Mouse (Mus musculus) embryo, embryonic 9.5 days (tissue): Measurements from ENCODE around the gene Cend1.
"Not testable (repeated sequence)": the region's sequence is repeated elsewhere in the genome, so short reads cannot be mapped to it uniquely, and the experiment has no call there.

ENCODE experiments used
- DNase-seq: peaks from one replicate; pipeline ENCODE4 v3.0.0-alpha.2; 2017; ENCODE audit errors: extremely low spot score

Gene Cend1

DNA sequence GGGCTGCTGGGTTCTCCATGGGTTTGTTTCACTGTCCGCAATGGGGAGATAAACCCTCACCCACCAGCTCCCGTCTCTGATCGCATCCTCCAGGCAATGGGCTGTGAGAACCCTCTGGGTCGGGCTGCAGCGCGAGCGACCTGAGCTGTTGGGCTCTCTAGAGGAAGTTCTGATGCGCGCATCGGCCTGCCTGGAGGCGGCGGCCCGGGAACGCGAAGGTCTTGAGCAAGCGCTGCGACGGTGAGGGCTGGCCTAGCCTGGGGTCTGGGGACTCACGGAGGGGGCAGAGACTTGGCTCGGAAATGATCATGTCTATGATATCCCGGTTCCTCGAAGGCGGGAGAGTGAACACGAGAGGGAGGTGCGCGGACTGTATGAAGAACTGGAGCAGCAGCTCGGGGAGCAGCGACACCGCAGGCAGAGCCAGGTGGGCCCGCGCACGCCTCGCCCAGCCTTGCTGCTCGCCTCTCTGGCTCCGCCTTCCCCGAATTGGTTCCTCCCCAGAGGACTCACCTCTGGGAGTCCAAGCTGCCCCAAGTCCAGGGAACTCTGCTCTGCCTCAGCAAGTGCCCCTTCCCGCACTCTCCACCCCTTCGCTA lies 35.4 kb upstream of the Cend1 start:
- DNase-seq, result no peak

GRCm38 (mm10) chr7:141463824-141464602 lies 34.7 kb upstream of the Cend1 start:
- no peak for DNase-seq

DNA sequence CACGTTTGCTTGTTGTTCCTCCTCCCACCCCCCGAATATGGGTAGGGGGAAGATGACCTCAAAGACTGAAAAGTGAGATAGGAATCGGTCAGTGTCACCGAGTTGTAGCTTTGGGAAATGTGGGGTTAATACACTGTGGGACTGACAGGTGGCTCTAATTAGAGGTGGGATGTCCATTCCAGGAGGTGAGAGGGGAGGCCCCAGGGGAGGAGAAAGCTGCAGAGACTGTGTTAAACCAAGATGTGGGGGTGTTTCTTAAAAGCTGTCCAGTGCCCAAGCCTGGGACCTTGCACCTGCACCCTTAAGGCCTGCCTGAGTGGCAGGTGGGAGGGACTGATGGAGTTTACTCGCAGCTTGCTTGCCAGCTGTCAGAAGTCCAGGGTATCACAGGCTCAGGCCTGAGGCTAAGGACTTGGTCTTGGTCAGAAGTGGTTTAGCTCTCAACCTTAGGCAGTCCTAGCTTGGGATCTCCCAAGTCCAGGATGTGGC lies 33.1 kb upstream of the Cend1 start:
- no peak for DNase-seq

DNA sequence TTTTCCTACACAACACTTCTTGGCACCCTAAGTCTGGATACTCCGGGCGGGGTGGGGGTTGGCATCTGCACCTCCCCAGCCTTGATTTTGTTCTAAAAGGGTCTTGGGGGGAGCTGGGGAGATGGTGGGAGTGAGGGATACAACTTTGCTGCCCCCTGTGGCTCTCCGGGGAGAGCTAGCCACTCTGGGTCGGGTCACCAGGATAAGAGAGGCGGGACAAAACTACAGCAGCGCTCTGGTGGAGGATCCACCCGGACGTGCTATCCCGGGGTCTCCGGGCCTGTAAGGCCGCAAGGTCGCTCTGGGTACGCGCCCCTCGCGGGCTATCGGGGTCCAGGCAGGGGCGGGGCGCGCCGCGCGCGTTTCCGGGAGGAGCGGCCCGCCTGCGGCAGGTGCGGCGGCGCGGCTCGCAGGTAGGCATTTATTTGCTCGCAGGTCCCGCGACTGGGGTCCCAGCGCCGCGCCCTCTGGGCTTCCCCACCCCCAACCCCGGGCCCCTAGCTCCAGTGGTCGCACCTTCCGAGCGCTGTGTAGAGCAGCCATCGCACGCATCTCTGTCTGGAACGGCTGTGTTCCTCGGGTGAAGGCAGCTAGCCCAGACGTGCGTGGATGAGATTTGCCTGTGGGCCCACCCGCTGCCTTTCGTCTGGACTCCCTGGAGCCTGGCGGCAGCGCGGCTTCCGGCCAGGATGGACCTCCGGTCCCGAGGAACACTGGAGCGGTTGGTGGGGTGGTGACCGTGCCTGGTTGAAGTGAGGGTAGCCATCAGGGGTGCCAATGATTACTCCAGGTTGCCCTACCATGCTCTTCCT lies 32.4 kb upstream of the Cend1 start:
- DNase-seq, result no peak

- DNase-seq, result no peak
Measured at GRCm38 (mm10) chr7:141460391-141461113, 31.3 kb upstream of the Cend1 start, which contains the start of gene Cracr2b. Gene Cracr2b (plus strand): TSS chr7:141461094.

GRCm38 (mm10) chr7:141460001-141460390 lies 30.7 kb upstream of the Cend1 start:
- DNase-seq, result no peak

GRCm38 (mm10) chr7:141459301-141459711 lies 30.0 kb upstream of the Cend1 start:
- DNase-seq, result no peak

GRCm38 (mm10) chr7:141458661-141459060 lies 29.4 kb upstream of the Cend1 start:
- DNase-seq, result no peak

GRCm38 (mm10) chr7:141457986-141458660 lies 28.8 kb upstream of the Cend1 start:
- DNase-seq, result no peak

- DNase-seq, result no peak
Measured at GRCm38 (mm10) chr7:141457236-141457635, 27.9 kb upstream of the Cend1 start.

- no peak for DNase-seq
Measured at GRCm38 (mm10) chr7:141456739-141457138, 27.4 kb upstream of the Cend1 start.

GRCm38 (mm10) chr7:141455610-141456314 lies 26.5 kb upstream of the Cend1 start:
- DNase-seq, result no peak

DNA sequence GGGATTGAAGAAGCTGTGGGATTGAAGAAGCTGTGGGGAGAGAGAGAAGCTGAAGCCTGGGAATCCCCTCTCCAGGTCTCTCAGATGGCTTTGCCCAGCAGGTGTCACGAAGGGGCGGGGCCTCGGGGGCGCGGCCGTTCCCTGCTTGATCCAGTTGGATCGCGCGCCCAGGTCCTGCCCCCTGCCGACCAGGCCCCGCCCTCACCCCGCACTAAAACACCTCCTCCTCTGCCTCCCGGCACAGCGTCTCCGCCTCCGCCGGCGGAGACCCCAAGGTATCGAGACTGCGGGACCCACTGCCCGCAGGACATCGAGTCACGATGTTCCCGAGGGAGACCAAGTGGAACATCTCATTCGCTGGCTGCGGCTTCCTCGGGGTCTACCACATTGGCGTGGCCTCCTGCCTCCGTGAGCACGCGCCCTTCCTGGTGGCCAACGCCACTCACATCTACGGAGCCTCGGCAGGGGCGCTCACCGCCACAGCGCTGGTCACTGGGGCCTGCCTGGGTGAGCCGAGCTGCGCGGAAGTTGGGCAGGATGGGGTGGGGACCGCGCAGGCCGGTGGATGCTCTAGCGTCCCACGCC lies 25.8 kb upstream of the Cend1 start, which contains the start of gene Pnpla2:
Gene Pnpla2, plus strand, starts transcription at position 232 of the 585 bp plus-strand sequence.
- DNase-seq, result peak; percentile 92

DNA sequence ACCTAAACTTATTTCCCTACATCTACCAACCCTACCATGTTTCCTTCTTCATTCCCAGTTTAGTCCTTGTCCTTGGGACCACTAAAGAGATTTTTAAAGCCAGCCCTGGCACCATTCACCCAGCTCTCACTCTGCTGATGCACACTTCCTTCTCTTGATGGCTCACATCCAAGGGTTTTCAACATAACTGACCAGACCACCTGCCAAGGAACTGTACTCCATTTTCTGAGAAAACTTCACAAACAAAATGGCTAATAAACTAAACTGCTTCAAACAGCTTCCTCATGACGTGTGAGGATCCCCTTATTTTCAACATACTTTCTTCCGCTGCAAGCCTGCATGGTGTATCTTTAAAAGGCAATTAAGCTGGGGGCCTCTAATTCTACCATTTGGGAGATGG lies 24.3 kb upstream of the Cend1 start:
- no peak for DNase-seq

- DNase-seq, result no peak
Measured at GRCm38 (mm10) chr7:141451928-141452327, 22.6 kb upstream of the Cend1 start.

DNA sequence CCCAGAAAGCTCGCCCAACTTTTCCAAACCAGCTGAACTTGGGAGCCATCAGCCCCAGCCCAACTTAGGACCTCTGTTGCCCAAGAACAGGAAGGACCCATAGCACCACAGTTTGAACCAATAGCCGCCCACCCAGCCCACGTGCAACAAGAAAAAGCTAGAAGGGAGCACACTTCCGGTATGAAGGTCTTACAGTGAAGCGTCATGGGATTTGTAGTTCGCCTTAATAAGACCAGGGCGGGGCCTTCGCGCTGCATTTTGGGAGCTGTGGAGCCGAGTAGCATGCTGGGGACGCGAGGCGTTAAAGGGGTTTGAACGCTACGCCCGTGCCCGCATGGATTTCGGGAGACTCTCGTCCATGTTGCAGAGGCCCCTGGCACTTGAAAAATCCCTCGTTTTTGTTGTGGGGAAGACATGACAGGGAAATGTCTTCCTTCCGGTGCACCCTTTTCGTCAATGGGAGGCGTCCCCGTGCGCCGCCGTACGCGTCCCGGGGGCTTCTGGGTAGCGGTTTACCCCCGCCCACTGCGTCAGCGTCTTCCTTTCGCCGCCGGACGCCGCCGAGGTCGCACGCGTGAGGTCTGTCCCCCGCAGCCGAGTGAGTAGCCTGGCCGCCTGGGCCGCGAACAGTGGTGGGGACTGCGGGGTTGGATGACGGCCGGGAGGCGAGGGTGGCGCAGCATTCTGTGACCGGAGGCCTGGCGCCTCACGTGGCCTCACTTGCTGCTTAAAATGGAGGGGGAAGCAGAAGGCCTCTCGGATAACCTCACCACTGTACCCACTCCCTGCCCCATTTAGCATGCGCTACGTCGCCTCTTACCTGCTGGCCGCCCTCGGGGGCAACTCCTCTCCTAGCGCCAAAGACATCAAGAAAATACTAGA lies 18.1 kb upstream of the Cend1 start, which contains the start of gene Rplp2:
Gene Rplp2, plus strand, starts transcription at position 261 of the 882 bp plus-strand sequence.
- peak; percentile 97 for DNase-seq

DNA sequence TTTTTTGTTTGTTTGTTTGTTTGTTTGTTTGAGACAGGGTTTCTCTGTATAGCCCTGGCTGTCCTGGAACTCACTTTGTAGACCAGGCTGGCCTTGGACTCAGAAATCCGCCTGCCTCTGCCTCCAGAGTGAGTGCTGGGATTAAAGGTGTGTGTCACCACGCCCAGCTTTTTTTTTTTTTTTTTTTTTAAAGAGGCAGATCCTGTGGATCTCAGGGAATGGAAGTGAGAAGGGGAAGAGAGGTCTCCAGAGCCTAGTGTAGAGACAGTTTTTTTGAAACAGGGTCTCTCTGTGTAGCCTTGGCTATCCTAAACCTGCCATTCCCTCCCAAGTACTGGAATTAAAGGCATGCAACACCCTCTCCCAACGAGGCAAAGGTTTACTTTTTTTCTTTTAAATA lies 17.1 kb upstream of the Cend1 start:
- not testable (repeated sequence) for DNase-seq

GRCm38 (mm10) chr7:141443828-141444237 lies 14.5 kb upstream of the Cend1 start, which contains the start of gene Pidd1:
Gene Pidd1 (minus strand): TSS chr7:141444025.
- peak; percentile 81 for DNase-seq
